Comparison of ENCODE assay signal across 15 mouse cellular contexts in genomic region chr10:107250346-107251210, GRCm38 (mm10).
"Had no signal": no experiment of that assay in that cellular context is flagged by ENCODE, and none has a peak within 500 bp of the region (broad histone marks: within the 10 kb centered on the region; RNA-seq: fewer than 3 reads in every experiment).

No protein-coding gene starts in this region.

- DNase-seq: cerebellum, adult 9-11 months; cerebellum, postnatal 10 days; cerebellum, postnatal 14 days; cerebellum, postnatal 25 days; cerebellum, postnatal 36 days; embryo, embryonic 11 days; forebrain, postnatal 0 days; gastrocnemius, adult 2 months; gastrocnemius, postnatal 10 days; gastrocnemius, postnatal 14 days; gastrocnemius, postnatal 25 days; gastrocnemius, postnatal 36 days; heart, adult 11 months; heart, adult 18-20 months; heart, adult 2 months had no signal
